Mouse (Mus musculus) limb, embryonic 10.5 days (tissue): ENCODE results near the gene Nfyc. TPM values are rescaled to one million over a fixed set of nuclear protein-coding genes. Genes with fewer than 3 reads are reported as not detected.

Experiments
- DNase-seq: peaks from one replicate; pipeline ENCODE4 v3.0.0-alpha.2; 2017; ENCODE audit warnings: low spot score
- H3K27ac ChIP-seq: fragments of 300-500 bp; sonication (generic); 2 replicates; pipeline ENCODE4 v1.5.1; 2016; ENCODE audit warnings: mild to moderate bottlenecking
- H3K27me3 ChIP-seq: fragments of 300-500 bp; sonication (generic); 2 replicates; pipeline ENCODE4 v1.6.1; 2016; ENCODE audit warnings: low read depth, mild to moderate bottlenecking; ENCODE audit not compliant: poor library complexity, severe bottlenecking
- H3K36me3 ChIP-seq: fragments of 300-500 bp; sonication (generic); 2 replicates; pipeline ENCODE4 v1.6.1; 2016; ENCODE audit warnings: mild to moderate bottlenecking, moderate library complexity
- H3K4me1 ChIP-seq: fragments of 300-500 bp; sonication (generic); 2 replicates; pipeline ENCODE4 v1.6.1; 2016
- H3K4me3 ChIP-seq: fragments of 300-500 bp; sonication (generic); 2 replicates; pipeline ENCODE4 v1.5.1; 2016; ENCODE audit warnings: mild to moderate bottlenecking, moderate library complexity
- H3K9me3 ChIP-seq: fragments of 300-500 bp; sonication (generic); replicated peaks from 2 replicates; pipeline ENCODE4 v1.6.1; 2016; ENCODE audit warnings: mild to moderate bottlenecking
- WGBS: fragments of 180-500 bp; shearing (Covaris S2); methylation state at CpG from one replicate; pipeline ENCODE4 v1.1.7; 2016; 5-methylcytosine and 5-hydroxymethylcytosine counted together
- polyA plus RNA-seq: library from polyadenylated mRNA; unstranded; fragments of >200 nt; fragmentation: Nextera tagmentation; extraction: Ambion mirVana; gene quantifications from 2 replicates; pipeline ENCODE4 v1.2.1, GENCODE M21; 2016

Nfyc gene
- polyA plus RNA-seq, 1 experiment from 2014 or later, result 129 TPM

DNA sequence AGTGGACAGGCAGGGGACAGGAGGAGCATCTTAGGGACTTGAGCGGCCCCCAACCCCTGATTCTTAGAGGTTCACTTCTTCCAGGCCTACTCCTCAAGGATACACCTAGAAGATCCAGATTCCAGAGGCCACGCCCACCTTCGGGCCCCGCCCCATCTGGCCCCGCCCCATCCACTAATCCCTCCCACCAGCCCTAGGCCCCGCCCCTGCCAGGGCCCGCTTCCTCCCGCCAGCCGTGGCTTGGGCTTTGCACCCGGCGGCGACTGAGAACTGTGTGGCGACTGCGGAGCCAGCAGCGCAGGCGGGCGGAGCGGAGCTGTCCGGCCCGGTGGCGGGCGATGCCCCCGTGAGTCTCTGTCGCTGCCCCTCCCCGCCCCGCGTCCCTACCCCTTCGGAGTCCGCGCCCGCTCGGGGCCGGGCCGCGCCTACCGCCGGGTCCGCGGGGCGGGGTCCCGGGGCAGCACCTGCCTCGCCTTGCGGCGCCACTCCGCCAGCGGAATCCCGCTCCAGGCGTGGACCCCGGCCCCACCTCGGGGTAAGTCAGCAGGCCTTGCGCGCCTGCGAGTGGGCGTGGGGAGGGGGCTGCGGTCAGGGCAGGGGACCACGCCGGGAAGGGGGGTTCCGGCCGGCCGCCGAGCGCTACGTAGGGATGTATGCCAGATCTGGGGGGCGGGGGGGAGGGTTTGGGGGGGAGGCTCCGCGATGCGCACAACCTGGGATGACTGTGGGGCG is 23.4 kb upstream of the Nfyc start, which contains the start of gene Rims3:
Gene Rims3 (plus strand): TSS at position 229 of the 732 bp plus-strand sequence.
- peak within 1 kb of the TSS; percentile 50; the same call in 1 of the 2 replicates for H3K27ac ChIP-seq
- 1% methylated on average over 44 of the region's 68 CpGs for WGBS

DNA sequence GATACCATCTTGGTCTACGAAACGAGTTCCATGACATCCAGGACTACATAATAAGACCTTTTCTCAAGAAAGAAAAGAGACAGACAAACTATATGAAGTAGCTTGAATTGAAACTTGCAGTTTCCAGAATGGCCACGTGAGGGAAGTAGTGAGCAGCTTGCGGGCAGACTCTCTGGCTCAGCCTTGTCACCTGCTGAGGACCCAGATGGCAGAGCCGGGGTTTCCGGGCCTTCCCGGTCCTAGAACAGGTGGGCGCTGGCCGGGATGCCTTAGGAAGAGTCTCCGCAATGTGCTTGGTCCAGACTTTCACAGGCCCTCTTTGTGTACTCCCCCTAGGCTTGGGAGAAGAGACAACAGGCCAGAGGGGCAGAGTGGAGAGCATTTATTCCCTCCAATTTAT is 19.6 kb upstream of the Nfyc start:
- no peak overlapping the region for H3K27ac ChIP-seq
- H3K9me3 ChIP-seq, result no peaks in the 10 kb centered on the region
- peaks cover 11% of the 10 kb centered on the region for H3K4me1 ChIP-seq
- peaks cover 51% of the 10 kb centered on the region for H3K27me3 ChIP-seq
- WGBS, result 4% methylated on average over 10 of the region's 10 CpGs
- no peak overlapping the region for H3K4me3 ChIP-seq
- no peaks in the 10 kb centered on the region for H3K36me3 ChIP-seq
- peak; percentile 80 for DNase-seq

More for the DNA sequence above, 23.4 kb upstream of the Nfyc start, which contains the start of gene Rims3:
- Histone ChIP-seq H3K27me3 (peaks cover 67% of the 10 kb centered on the region), H3K4me1 (peaks cover 19% of the 10 kb centered on the region), H3K4me3 (peak within 1 kb of the TSS; percentile 69), H3K36me3 (no peaks in the 10 kb centered on the region), H3K9me3 (no peaks in the 10 kb centered on the region)
- DNase-seq, result peak; percentile 81

- no peak for DNase-seq
- Histone ChIP-seq H3K4me1 (no peaks in the 10 kb centered on the region; the same call in 1 of the 2 replicates), H3K36me3 (no peaks in the 10 kb centered on the region), H3K27ac (no peak overlapping the region), H3K4me3 (no peak overlapping the region), H3K27me3 (peaks cover 44% of the 10 kb centered on the region), H3K9me3 (no peaks in the 10 kb centered on the region)
- WGBS, result 62% methylated on average over 11 of the region's 11 CpGs
These were observed 18.1 kb upstream of the Nfyc start for GRCm38 (mm10) chr4:120849451-120849850.

GRCm38 (mm10) chr4:120848909-120849308 is 17.5 kb upstream of the Nfyc start:
- DNase-seq, result no peak
- Histone ChIP-seq H3K27ac (no peak overlapping the region), H3K27me3 (peaks cover 44% of the 10 kb centered on the region)

GRCm38 (mm10) chr4:120845098-120845497 is 13.7 kb upstream of the Nfyc start:
- Histone ChIP-seq H3K27ac (no peak overlapping the region), H3K9me3 (no peaks in the 10 kb centered on the region), H3K27me3 (peaks cover 27% of the 10 kb centered on the region), H3K4me1 (no peaks in the 10 kb centered on the region), H3K4me3 (no peak overlapping the region), H3K36me3 (no peaks in the 10 kb centered on the region)
- WGBS, result 80% methylated on average over 4 of the region's 4 CpGs
- no peak for DNase-seq

More at GRCm38 (mm10) chr4:120848909-120849308, 17.5 kb upstream of the Nfyc start:
- Histone ChIP-seq H3K36me3 (no peaks in the 10 kb centered on the region), H3K9me3 (no peaks in the 10 kb centered on the region), H3K4me3 (no peak overlapping the region), H3K4me1 (no peaks in the 10 kb centered on the region)
- WGBS, result 87% methylated on average over 6 of the region's 6 CpGs

- H3K27me3 ChIP-seq, result peaks cover 25% of the 10 kb centered on the region
- no peaks in the 10 kb centered on the region for H3K9me3 ChIP-seq
- no peak overlapping the region for H3K4me3 ChIP-seq
- H3K27ac ChIP-seq, result no peak overlapping the region
- 33% methylated on average over 7 of the region's 7 CpGs for WGBS
- H3K36me3 ChIP-seq, result no peaks in the 10 kb centered on the region
- no peak for DNase-seq
- H3K4me1 ChIP-seq, result no peaks in the 10 kb centered on the region
These were observed 13.2 kb upstream of the Nfyc start for GRCm38 (mm10) chr4:120844423-120845082.

DNA sequence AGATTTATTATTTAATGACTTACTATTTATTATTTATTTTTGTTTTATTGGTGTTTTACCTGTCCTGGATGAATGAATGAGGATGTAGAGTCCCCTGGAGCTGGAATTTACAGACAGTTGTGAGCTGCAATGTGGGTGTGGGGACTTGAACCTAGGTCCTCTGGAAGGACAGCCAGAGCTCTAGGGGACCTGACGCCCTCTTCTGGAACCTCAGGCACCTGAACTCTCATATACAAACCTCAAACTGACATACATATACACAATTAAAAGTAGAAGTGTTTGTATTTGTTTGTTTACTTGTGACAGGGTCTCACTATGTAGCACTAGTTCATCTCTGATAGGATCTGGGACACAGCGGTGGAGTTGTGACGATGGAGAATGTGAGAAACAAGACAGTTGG is 10.0 kb upstream of the Nfyc start:
- H3K4me1 ChIP-seq, result no peaks in the 10 kb centered on the region
- 84% methylated on average over 3 of the region's 3 CpGs for WGBS

GRCm38 (mm10) chr4:120830767-120831166 is 605 bp downstream of the Nfyc start:
- H3K4me1 ChIP-seq, result 0 out of 2 replicates have a peak, but pooled peaks cover 3% of the 10 kb centered on the region
- no peak overlapping the region for H3K4me3 ChIP-seq
- no peaks in the 10 kb centered on the region for H3K9me3 ChIP-seq
- H3K27ac ChIP-seq, result no peak overlapping the region
- 72% methylated on average over 5 of the region's 5 CpGs for WGBS
- no peaks in the 10 kb centered on the region for H3K27me3 ChIP-seq
- no peak for DNase-seq
- H3K36me3 ChIP-seq, result no peaks in the 10 kb centered on the region

More for the DNA sequence above, 10.0 kb upstream of the Nfyc start:
- Histone ChIP-seq H3K36me3 (no peaks in the 10 kb centered on the region), H3K27me3 (peaks cover 17% of the 10 kb centered on the region), H3K27ac (no peak overlapping the region), H3K9me3 (no peaks in the 10 kb centered on the region), H3K4me3 (no peak overlapping the region)
- no peak for DNase-seq

- peak overlapping the region; percentile 85 for H3K4me3 ChIP-seq
These were observed 5.0 kb downstream of the Nfyc start for GRCm38 (mm10) chr4:120826418-120826817.

GRCm38 (mm10) chr4:120825577-120826326 is 5.6 kb downstream of the Nfyc start:
- Histone ChIP-seq H3K27me3 (no peaks in the 10 kb centered on the region), H3K36me3 (peaks cover 8% of the 10 kb centered on the region), H3K4me1 (peaks cover 12% of the 10 kb centered on the region), H3K4me3 (peak overlapping the region; percentile 85), H3K9me3 (no peaks in the 10 kb centered on the region), H3K27ac (peak overlapping the region; percentile 100)
- WGBS, result under 1% methylated on average over 55 of the region's 55 CpGs
- DNase-seq, result peak; percentile 98

More at GRCm38 (mm10) chr4:120826418-120826817, 5.0 kb downstream of the Nfyc start:
- Histone ChIP-seq H3K27me3 (no peaks in the 10 kb centered on the region), H3K27ac (peak overlapping the region; percentile 100; the same call in 1 of the 2 replicates), H3K36me3 (peaks cover 8% of the 10 kb centered on the region), H3K9me3 (no peaks in the 10 kb centered on the region), H3K4me1 (peaks cover 12% of the 10 kb centered on the region)
- DNase-seq, result no peak
- 92% methylated on average over 6 of the region's 6 CpGs for WGBS

- peaks cover 12% of the 10 kb centered on the region for H3K4me1 ChIP-seq
- peaks cover 8% of the 10 kb centered on the region for H3K36me3 ChIP-seq
- no peaks in the 10 kb centered on the region for H3K9me3 ChIP-seq
- H3K27ac ChIP-seq, result peak overlapping the region; percentile 100
- peak overlapping the region; percentile 85 for H3K4me3 ChIP-seq
- peak; percentile 96 for DNase-seq
- under 1% methylated on average over 45 of the region's 53 CpGs for WGBS
- no peaks in the 10 kb centered on the region for H3K27me3 ChIP-seq
These were observed 6.2 kb downstream of the Nfyc start for GRCm38 (mm10) chr4:120825100-120825553.

GRCm38 (mm10) chr4:120822191-120822911 is 9.0 kb downstream of the Nfyc start:
- Histone ChIP-seq H3K27me3 (no peaks in the 10 kb centered on the region), H3K9me3 (no peaks in the 10 kb centered on the region), H3K36me3 (peaks cover 14% of the 10 kb centered on the region), H3K4me3 (no peak overlapping the region), H3K27ac (no peak overlapping the region), H3K4me1 (peaks cover 24% of the 10 kb centered on the region)
- no peak for DNase-seq
- WGBS, result 98% methylated on average over 2 of the region's 2 CpGs
